Mouse (Mus musculus) spleen, adult 2 months (tissue): ENCODE data around the gene Clec12b.

ENCODE experiments used
- CTCF ChIP-seq: fragments of 200-500 bp; IDR thresholded peaks from 2 replicates; pipeline ENCODE4 v1.5.1; 2011; ENCODE audit warnings: mild to moderate bottlenecking, inconsistent platforms; ENCODE audit not compliant: insufficient read depth, insufficient read length, insufficient replicate concordance; ENCODE audit errors: extremely low read depth
- POLR2A ChIP-seq: fragments of 200-500 bp; IDR thresholded peaks from 2 replicates; pipeline ENCODE4 v1.6.1; 2011; ENCODE audit warnings: low read depth, low read length, inconsistent platforms

GRCm38 (mm10) chr6:129407324-129407723, 21.6 kb upstream of the Clec12b start:
- TF ChIP-seq CTCF, result no peak
- TF ChIP-seq POLR2A, result no peak
